Mouse (Mus musculus): ENCODE data around the gene Pdgfa. TPM values are rescaled to one million over a fixed set of nuclear protein-coding genes. Genes with fewer than 3 reads are reported as not detected.

Gene Pdgfa
- polyA plus RNA-seq (2014; fragmentation: Illumina TruSeq; extraction: RNeasy Lipid Tissue Mini Kit (QIAGEN cat#74804); ENCODE audit: low read depth, low replicate concordance): 2.1 TPM

DNA sequence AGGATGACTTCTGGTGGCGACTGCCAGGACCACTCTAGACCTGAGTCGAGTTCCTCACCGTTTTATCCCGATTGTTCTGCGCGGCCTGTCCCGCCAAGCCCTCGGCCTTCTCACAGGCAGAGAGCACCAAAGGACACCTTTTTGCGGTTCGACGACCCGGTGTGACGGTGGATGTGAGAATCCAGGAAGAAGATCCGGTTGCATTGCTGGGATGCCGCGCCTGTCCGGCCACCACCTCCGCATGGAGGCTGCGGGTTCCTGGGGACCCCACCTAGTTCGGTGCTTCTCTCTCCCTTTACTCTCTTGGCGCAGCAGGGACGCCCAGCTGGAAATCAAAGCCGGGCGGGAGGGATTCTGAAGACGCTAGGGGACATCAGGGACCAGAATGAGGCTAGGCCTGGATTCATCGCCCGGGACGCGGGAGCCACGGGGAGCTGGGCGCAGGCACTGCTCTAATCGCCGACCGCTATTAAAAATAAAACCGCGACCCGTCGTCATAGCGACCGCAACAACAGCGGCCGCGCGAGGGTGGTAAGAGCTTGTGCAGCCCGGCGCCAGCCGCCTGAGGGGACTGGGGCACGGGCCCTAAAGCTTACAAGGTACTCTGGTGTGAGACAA is at the start of gene Pdgfa:
Gene Pdgfa, minus strand, starts transcription at position 200 of the 618 bp plus-strand sequence.

Other genes with a start within 250 kb of the Pdgfa start
- 3.2 TPM for gene Fam20c, start 242.9 kb downstream of the Pdgfa start, polyA plus RNA-seq (2014; fragmentation: Illumina TruSeq; extraction: RNeasy Lipid Tissue Mini Kit (QIAGEN cat#74804); ENCODE audit: low read depth, low replicate concordance)
- not detected for gene Gm5294, start 177.3 kb downstream of the Pdgfa start, polyA plus RNA-seq (2014; fragmentation: Illumina TruSeq; extraction: RNeasy Lipid Tissue Mini Kit (QIAGEN cat#74804); ENCODE audit: low read depth, low replicate concordance)
- gene Prkar1b, start 152.6 kb upstream of the Pdgfa start, polyA plus RNA-seq (2014; fragmentation: Illumina TruSeq; extraction: RNeasy Lipid Tissue Mini Kit (QIAGEN cat#74804); ENCODE audit: low read depth, low replicate concordance): not detected
- 2.3 TPM for gene Dnaaf5, start 152.9 kb upstream of the Pdgfa start, polyA plus RNA-seq (2014; fragmentation: Illumina TruSeq; extraction: RNeasy Lipid Tissue Mini Kit (QIAGEN cat#74804); ENCODE audit: low read depth, low replicate concordance)
- 3.8 TPM for gene Sun1, start 203.3 kb upstream of the Pdgfa start, polyA plus RNA-seq (2014; fragmentation: Illumina TruSeq; extraction: RNeasy Lipid Tissue Mini Kit (QIAGEN cat#74804); ENCODE audit: low read depth, low replicate concordance)